Mouse (Mus musculus) E14TG2a.4 (cell line): ENCODE data around the gene Ttc39b.

Experiments
- CTCF ChIP-seq: conservative IDR thresholded peaks from 2 replicates; pipeline ENCODE4 v1.5.1; 2014; ENCODE audit warnings: low read length
- NANOG ChIP-seq: IDR thresholded peaks from 2 replicates; pipeline ENCODE4 v1.6.1; 2014; ENCODE audit warnings: borderline replicate concordance, low read length, mixed read lengths

DNA sequence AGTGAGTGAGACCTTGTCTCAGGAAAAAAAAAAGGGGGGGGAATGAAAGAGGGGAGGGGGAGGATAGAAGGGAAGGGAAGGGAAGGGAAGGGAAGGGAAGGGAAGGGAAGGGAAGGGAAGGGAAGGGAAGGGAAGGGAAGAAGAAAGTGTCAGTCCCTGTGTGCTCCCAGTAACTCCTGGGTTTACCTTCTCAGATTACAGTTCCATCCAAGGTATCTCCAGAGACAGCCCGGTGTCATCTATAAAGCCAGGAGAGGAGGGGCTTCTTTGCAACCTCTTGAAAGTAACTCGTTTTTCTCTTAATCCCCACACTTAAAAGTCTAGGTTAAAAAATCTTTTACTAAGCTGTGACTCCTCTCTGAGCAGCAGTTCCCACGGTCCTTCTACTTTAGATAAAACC, 5.3 kb downstream of the Ttc39b start:
- TF ChIP-seq CTCF (no peak), NANOG (no peak)
